Mouse (Mus musculus) heart, postnatal 0 days (tissue): Measurements from ENCODE around the gene Bag1. TPM values are rescaled to one million over a fixed set of nuclear protein-coding genes. Genes with fewer than 3 reads are reported as not detected.
A peak's percentile ranks its signal among the peaks of the same experiment; 100 is the strongest.

ENCODE experiments used
- ATAC-seq: fragments of 200-750 bp; cut with Nextera tagmentation; 2 replicates; pipeline ENCODE4 v1.8.0; 2017; ENCODE audit warnings: low read depth, moderate number of reproducible peaks, moderate library complexity; ENCODE audit not compliant: insufficient read depth
- DNase-seq: peaks from one replicate; pipeline ENCODE4 v3.0.0-alpha.2; 2016; ENCODE audit warnings: low spot score
- H3K27ac ChIP-seq: fragments of 300-500 bp; sonication (generic); 2 replicates; pipeline ENCODE4 v1.5.1; 2014; ENCODE audit warnings: low read depth, mild to moderate bottlenecking
- H3K27me3 ChIP-seq: fragments of 300-500 bp; sonication (generic); 2 replicates; pipeline ENCODE4 v1.6.1; 2014; ENCODE audit warnings: low read length, mixed read lengths; ENCODE audit not compliant: control insufficient read depth, insufficient read depth
- H3K36me3 ChIP-seq: fragments of 300-500 bp; sonication (generic); replicated peaks from 2 replicates; pipeline ENCODE4 v1.6.1; 2014; ENCODE audit warnings: low read length, mixed read lengths; ENCODE audit not compliant: control insufficient read depth, insufficient read depth
- H3K4me1 ChIP-seq: fragments of 300-500 bp; sonication (generic); 2 replicates; pipeline ENCODE4 v1.6.1; 2014; ENCODE audit warnings: antibody characterized with exemption; ENCODE audit not compliant: control insufficient read depth, insufficient read depth
- H3K4me2 ChIP-seq: fragments of 300-500 bp; sonication (generic); 2 replicates; pipeline ENCODE4 v1.6.1; 2014; ENCODE audit warnings: low read depth, mild to moderate bottlenecking, low read length, moderate library complexity
- H3K4me3 ChIP-seq: fragments of 300-500 bp; sonication (generic); 2 replicates; pipeline ENCODE4 v1.5.1; 2014; ENCODE audit warnings: low read depth, low read length
- H3K9ac ChIP-seq: fragments of 300-500 bp; sonication (generic); replicated peaks from 2 replicates; pipeline ENCODE4 v1.6.1; 2014; ENCODE audit warnings: low read depth, low read length, mixed read lengths
- H3K9me3 ChIP-seq: fragments of 300-500 bp; sonication (generic); replicated peaks from 2 replicates; pipeline ENCODE4 v1.6.1; 2016; ENCODE audit warnings: low read length; ENCODE audit not compliant: control insufficient read depth
- CTCF ChIP-seq: IDR thresholded peaks from 2 replicates; pipeline ENCODE4 v1.5.1; 2016; ENCODE audit warnings: antibody characterized with exemption, control low read depth, low read depth
- EP300 ChIP-seq: IDR thresholded peaks from 2 replicates; pipeline ENCODE4 v1.6.1; 2016; ENCODE audit warnings: antibody characterized with exemption, low read depth
- WGBS: fragments of 180-500 bp; shearing (Covaris S2); extraction: QIAGEN DNeasy Blood & Tissue Kit; methylation state at CpG from one replicate; pipeline ENCODE4 v1.1.7; 2014; 5-methylcytosine and 5-hydroxymethylcytosine counted together
- polyA plus RNA-seq: library from polyadenylated mRNA; unstranded; fragments of >200 nt; fragmentation: Nextera tagmentation; extraction: Ambion mirVana; gene quantifications from 2 replicates; pipeline ENCODE4 v1.2.1, GENCODE M21; 2015
- total RNA-seq: library from RNA; depleted of rRNA; stranded (reverse); fragments of >200 nt; gene quantifications from 2 replicates; pipeline ENCODE4 v1.2.3, GENCODE M21; 2014; ENCODE audit warnings: low replicate concordance

Bag1 gene
- total and polyA plus RNA-seq, 2 experiments from 2014 or later: 77.3 to 213 TPM

DNA sequence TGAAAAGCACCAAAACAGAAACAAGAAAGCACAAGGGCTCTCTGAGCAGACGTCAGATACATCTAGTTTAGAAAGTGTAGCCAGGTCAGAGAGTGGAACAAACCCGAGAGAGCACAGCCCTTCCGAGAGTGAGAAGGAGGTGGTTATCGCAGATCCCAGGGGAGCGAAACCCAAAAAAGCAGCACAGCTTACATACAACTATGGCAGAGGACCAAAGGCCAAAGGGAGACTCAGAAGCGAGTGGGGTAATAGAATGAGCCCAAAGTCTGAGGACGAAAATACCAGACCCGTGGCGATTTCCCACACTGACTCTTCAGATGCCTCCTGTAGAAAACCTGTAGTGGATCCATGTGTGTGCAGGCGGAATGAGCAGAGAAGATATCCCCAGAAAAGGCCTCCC, 28.6 kb upstream of the Bag1 start:
- WGBS: 87% methylated on average over 10 of the region's 10 CpGs
- TF ChIP-seq EP300: no peak
- no peak for TF ChIP-seq CTCF
- no peak for ATAC-seq

DNA sequence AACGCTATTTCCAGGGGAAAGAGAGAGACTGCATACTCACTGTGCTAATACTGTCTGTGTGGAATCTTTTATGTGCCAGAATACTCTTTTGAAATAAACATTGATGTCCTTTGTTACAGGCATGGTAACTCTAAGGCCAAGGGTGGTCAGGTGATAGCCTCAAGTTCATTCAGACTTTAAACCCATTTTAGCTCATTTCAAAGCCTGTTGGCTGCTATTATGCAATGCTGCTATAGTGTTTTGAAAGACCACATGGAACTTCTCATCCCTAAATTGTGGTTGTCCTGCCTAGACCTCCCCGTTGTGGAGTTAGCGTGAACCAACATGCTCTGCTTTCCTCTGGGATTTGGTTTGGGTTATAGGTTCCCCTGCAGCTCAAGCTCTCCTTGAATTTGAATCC, 27.6 kb upstream of the Bag1 start:
- Histone ChIP-seq H3K9me3 (no peaks in the 10 kb centered on the region), H3K4me1 (peaks cover 20% of the 10 kb centered on the region), H3K4me3 (no peak overlapping the region), H3K9ac (no peak overlapping the region), H3K4me2 (no peak overlapping the region), H3K36me3 (peaks cover 44% of the 10 kb centered on the region), H3K27me3 (no peaks in the 10 kb centered on the region), H3K27ac (no peak overlapping the region)
- 89% methylated on average over 3 of the region's 3 CpGs for WGBS
- ATAC-seq (no peak), DNase-seq (no peak)
- no peak for TF ChIP-seq CTCF
- TF ChIP-seq EP300: no peak

More for the DNA sequence above, 28.6 kb upstream of the Bag1 start:
- no peak for DNase-seq
- H3K36me3 ChIP-seq: peaks cover 51% of the 10 kb centered on the region
- H3K4me1 ChIP-seq: peaks cover 20% of the 10 kb centered on the region
- no peaks in the 10 kb centered on the region for H3K9me3 ChIP-seq
- H3K9ac ChIP-seq: no peak overlapping the region
- H3K27me3 ChIP-seq: no peaks in the 10 kb centered on the region
- H3K4me2 ChIP-seq: no peak overlapping the region
- H3K27ac ChIP-seq: no peak overlapping the region
- no peak overlapping the region for H3K4me3 ChIP-seq

DNA sequence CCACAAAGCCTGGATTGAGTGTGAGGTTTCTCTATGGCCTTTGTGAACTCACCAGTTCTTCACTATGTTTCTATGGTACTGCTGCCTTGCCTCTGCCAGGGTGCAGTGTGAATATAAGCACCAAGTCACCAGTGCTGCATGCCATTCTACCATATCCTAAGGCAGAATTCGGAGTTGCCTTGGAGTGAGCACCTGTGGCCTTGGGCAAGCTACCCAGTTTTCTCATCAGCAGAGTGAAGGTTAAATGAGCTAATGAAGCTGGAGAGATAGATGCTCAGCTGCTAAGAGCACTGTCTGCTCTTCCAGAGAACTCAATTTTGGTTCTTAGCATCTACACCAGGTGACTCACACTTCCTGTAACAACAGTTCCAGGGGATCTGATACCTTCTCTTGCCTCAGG, 25.9 kb upstream of the Bag1 start:
- no peak for ATAC-seq
- Histone ChIP-seq H3K4me1 (peaks cover 25% of the 10 kb centered on the region), H3K9me3 (no peaks in the 10 kb centered on the region), H3K4me3 (no peak overlapping the region), H3K27me3 (no peaks in the 10 kb centered on the region), H3K9ac (no peak overlapping the region), H3K27ac (no peak overlapping the region), H3K36me3 (peaks cover 28% of the 10 kb centered on the region), H3K4me2 (no peak overlapping the region)
- TF ChIP-seq CTCF: no peak
- no peak for TF ChIP-seq EP300
- DNase-seq: no peak
- 92% methylated on average over 1 of the region's 1 CpGs for WGBS

DNA sequence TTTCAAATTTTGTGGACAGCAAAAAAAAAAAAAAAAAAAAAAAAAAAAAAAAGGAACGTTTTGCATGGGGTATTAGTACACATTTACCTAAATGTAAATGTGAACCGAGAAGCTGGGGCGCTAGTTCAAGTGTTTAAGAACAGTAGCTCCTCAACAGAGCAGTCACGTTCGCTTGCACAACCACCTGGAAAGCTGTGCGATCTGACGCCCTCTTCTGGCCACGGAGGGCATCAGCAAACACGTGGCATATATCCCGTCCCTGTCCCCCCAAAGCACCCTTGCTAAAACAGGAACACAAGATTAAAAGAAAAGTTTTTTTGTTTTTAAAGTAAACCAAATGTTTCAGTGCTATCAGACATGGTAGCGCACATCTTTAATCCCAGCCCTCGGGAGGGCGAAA, 23.6 kb upstream of the Bag1 start:
- H3K4me3 ChIP-seq: peak overlapping the region; percentile 73
- peak overlapping the region; percentile 92 for H3K27ac ChIP-seq
- no peaks in the 10 kb centered on the region for H3K27me3 ChIP-seq
- WGBS: 27% methylated on average over 13 of the region's 13 CpGs
- H3K4me1 ChIP-seq: peaks cover 25% of the 10 kb centered on the region
- peak overlapping the region; percentile 75; the same call in 1 of the 2 replicates for H3K9ac ChIP-seq
- no peak for ATAC-seq
- TF ChIP-seq EP300 (no peak), CTCF (peak; percentile 47)
- H3K4me2 ChIP-seq: peak overlapping the region; percentile 77
- DNase-seq: peak; percentile 49
- peaks cover 5% of the 10 kb centered on the region for H3K36me3 ChIP-seq
- no peaks in the 10 kb centered on the region for H3K9me3 ChIP-seq

DNA sequence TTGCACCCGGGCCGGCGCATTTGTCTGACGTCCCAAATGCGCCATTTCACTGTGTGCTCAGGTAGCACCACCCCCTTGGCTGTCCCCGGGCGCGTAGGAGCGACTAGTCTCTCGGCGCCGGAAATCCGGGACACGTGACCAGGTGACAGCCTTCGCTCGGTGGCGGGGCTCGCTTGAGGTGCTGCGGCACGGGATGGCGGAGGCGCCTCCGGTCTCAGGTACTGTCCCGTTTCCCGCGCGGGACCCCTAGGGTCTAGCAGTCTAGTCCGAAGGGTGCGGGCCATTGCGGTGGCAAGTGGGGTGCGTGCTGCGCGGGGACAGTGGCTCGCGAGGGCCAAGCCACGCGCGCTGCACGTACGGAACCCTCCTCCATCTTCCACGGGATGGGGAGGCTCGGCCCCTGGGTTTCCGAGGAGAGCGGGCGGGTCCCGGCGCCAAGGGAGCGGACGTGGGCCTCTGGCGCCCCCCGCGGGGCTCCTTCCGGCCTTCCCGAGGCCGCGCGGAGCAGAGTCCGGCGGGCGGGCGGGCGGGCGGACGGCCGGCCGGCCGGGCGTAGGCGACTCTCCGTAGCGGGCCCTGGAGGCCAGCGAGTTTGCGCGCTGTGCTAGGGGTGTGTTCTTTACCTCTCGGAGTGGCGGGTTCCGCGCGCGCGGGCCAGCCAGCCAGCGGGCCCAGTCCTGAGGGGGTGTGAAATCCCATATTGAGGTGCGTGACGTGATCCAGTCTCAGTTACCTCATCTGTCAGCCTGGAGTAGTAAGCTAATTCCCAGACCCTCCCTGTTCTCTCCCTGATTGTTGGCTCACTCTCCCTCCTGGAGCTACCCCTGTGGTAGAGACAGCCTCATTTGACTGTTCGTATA, 23.0 kb upstream of the Bag1 start, which contains the start of gene Nfx1:
Gene Nfx1 (plus strand): TSS at position 65 of the 860 bp plus-strand sequence.
- peak within 1 kb of the TSS; percentile 77 for H3K4me2 ChIP-seq
- peak; percentile 94 for ATAC-seq
- peaks cover 5% of the 10 kb centered on the region for H3K36me3 ChIP-seq
- TF ChIP-seq EP300: no peak; the same call in 1 of the 2 replicates
- TF ChIP-seq CTCF: no peak
- no peaks in the 10 kb centered on the region for H3K9me3 ChIP-seq
- H3K4me1 ChIP-seq: peaks cover 25% of the 10 kb centered on the region
- peak within 1 kb of the TSS; percentile 73 for H3K4me3 ChIP-seq
- H3K27ac ChIP-seq: peak within 1 kb of the TSS; percentile 92
- H3K9ac ChIP-seq: peak within 1 kb of the TSS; percentile 75
- under 1% methylated on average over 80 of the region's 85 CpGs for WGBS
- no peaks in the 10 kb centered on the region for H3K27me3 ChIP-seq
- DNase-seq: peak; percentile 96

DNA sequence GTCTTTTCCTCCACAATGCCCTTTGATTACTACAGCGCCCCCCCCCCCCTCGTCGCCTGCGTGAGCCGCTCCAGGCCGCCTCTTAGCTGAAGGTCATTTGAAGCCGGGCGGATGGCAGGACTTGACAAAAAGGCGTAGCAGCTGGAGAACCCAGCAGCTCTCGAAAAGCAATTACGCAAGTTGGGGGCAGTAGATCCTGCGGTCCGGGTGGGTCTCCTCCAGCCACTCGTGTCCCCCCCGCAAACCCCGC, 22.4 kb upstream of the Bag1 start:
- WGBS: under 1% methylated on average over 16 of the region's 16 CpGs
- Histone ChIP-seq H3K4me1 (peaks cover 25% of the 10 kb centered on the region), H3K4me2 (peak overlapping the region; percentile 77), H3K9ac (peak overlapping the region; percentile 75), H3K36me3 (peaks cover 11% of the 10 kb centered on the region), H3K27me3 (no peaks in the 10 kb centered on the region), H3K27ac (peak overlapping the region; percentile 92), H3K4me3 (peak overlapping the region; percentile 73), H3K9me3 (no peaks in the 10 kb centered on the region)
- peak; percentile 83; the same call in 1 of the 2 replicates for TF ChIP-seq EP300
- TF ChIP-seq CTCF: no peak
- ATAC-seq (peak; percentile 25), DNase-seq (no peak)
